Mouse (Mus musculus) left cerebral cortex, adult 9 months (tissue): ENCODE measurements around the gene Carns1.
"Not testable (repeated sequence)": the region's sequence is repeated elsewhere in the genome, so short reads cannot be mapped to it uniquely, and the experiment has no call there.

Experiments used
- DNase-seq, 2 experiments: peaks; one replicate each; pipeline ENCODE4 v3.0.0; 2022; ENCODE audit warnings: low spot score in 2 of 2

Carns1 gene

GRCm38 (mm10) chr19:4131768-4132167, 43.5 kb downstream of the Carns1 start:
- DNase-seq, result no peak

DNA sequence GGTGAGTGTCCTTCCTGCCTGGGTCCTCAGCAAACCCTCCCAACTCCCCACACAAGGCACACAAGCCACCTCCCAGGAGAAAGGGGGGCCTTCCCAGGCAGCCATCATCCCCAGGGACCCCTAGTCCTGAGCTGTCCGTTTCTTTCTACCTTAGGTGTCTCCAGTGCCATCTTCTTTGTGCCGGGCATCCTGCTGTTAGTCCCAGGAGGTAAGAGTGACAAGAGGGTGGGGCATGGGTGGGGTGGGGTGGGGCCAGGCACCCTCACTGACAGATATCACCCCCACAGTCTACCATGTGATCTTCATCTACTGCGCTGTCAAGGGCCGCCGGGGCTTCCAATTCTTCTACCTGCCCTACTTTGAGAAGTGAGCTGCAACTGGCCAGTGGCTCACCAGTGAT, 44.2 kb downstream of the Carns1 start:
- no peak for DNase-seq

GRCm38 (mm10) chr19:4130106-4130505, 45.2 kb downstream of the Carns1 start:
- DNase-seq, result no peak

- DNase-seq, result no peak
Measured at GRCm38 (mm10) chr19:4129462-4129861, 45.8 kb downstream of the Carns1 start.

- no peak for DNase-seq
Measured at GRCm38 (mm10) chr19:4126759-4127495, 48.4 kb downstream of the Carns1 start.

DNA sequence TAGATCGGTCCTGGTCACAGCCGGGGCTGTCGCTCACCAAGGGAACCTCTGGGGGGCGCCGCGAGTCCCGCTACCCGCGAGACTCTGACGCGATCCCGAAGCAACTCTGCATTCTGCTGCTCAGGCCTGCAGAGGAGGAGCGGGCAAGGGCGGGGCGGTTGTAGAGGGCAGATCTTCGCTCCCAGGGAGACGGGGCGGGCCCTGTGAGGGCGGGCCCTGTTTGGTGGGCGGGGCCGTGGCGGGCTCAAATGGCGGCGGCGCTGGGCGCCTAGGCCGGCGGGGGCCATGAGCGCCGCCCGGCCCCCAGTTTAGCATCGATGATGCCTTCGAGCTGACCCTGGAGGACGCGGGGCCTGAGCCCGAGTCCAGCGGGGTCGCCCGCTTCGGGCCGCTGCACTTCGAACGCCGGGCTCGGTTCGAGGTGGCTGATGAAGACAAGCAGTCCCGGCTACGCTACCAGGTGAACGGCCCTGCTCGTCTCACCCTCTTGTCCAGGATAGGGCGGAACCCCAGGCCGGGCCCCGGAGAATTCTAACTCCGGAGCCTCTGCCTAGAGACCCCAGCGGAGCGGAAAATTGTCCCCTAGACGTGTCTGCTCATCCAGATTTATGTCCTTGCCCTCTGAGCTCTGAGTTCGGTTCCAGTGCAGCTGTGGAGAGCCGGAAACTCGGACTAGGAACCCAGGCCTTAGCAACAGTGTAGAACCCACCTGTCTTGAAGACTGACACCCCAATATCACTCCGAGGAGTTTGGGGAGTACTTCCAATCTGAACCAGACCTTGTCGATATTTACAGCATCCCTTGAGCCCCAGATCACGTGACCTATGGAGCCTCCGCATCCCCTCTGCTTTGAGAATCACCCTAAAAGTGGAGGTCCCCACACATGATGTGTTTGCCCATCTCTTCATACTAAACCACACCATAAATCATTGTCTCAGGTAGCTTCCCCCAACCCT, 49.3 kb downstream of the Carns1 start, which contains the start of gene Aip:
TSS of gene Aip (minus strand) at position 118 of the 956 bp plus-strand sequence.
- peak; percentile 95 to 98 for DNase-seq

DNA sequence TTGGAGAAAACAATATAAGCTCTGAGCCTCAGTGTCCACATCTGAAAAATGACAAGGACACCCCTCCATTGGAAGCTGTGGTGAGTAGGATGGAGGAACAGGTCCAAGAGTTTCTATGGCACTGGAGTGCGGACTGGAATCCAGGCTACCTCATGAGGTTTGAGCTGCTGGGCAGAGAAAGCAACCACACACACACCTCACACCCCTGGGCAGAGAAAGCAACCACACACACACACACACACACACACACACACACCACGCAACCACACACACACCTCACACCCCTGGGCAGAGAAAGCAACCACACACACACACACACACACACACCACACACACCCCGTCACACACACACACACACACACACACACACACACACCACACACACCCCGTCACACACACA, 50.0 kb downstream of the Carns1 start:
- DNase-seq, result not testable (repeated sequence)

- no peak for DNase-seq
Measured at GRCm38 (mm10) chr19:4124432-4124831, 50.8 kb downstream of the Carns1 start.

DNA sequence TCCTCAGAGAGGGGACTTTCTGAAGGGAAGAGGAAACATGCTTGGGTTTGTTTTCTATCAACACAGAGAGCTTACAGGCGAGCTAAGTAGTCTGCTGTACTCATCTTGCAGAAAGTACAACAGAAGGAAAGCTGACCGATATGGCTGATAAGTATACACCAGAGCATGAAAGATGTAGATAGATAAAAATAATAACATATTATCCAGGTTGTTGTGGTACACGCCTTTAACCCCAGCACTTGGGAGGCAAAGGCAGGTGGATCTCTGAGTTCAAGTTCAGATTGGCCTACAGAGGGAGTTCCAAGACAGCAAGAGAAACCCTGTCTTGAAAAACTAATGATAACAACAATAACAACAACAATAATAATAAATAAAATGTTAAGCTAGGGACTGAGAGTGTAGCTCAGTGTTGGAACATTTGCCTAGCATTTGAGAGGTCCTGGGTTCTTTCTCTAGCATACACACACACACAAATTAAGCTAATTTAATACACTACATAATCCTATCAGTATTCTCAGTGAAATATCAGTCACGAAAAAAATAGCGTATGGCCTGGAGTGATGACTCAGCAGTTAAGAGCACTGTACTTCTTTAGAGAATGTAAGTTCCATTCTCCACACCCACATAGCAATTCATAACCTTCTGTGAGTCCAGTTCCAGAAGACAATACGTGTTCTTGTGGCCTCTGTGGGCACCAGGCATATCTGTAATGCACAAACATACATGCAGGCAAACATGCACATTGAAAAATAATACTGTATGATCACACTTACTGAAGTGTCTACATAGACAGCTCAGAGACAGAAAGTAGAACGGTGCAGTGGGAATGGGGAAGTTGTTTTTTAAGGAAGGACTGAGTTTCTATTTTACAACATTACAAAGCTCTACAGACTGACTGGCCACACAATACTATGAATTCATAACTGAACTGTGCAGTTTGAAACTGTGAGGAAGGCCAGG, 52.6 kb downstream of the Carns1 start:
- no peak for DNase-seq

DNA sequence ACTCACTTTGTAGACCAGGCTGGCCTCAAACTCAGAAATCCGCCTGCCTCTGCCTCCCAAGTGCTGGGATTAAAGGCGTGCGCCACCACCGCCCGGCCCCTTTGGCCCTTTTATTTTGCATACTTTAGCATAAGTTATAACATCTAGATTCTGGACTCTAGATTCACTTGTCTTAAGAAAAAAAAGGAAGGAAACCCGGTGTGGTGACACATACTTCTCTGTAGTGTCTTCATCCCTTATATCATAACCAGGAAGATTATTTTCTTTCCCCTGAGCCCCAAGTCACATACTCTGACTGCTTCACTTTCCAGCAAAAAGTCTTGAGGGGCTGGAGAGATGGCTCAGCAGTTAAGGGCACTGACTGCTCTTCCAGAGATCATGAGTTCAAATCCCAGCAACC, 53.4 kb downstream of the Carns1 start:
- DNase-seq, result not testable (repeated sequence)

DNA sequence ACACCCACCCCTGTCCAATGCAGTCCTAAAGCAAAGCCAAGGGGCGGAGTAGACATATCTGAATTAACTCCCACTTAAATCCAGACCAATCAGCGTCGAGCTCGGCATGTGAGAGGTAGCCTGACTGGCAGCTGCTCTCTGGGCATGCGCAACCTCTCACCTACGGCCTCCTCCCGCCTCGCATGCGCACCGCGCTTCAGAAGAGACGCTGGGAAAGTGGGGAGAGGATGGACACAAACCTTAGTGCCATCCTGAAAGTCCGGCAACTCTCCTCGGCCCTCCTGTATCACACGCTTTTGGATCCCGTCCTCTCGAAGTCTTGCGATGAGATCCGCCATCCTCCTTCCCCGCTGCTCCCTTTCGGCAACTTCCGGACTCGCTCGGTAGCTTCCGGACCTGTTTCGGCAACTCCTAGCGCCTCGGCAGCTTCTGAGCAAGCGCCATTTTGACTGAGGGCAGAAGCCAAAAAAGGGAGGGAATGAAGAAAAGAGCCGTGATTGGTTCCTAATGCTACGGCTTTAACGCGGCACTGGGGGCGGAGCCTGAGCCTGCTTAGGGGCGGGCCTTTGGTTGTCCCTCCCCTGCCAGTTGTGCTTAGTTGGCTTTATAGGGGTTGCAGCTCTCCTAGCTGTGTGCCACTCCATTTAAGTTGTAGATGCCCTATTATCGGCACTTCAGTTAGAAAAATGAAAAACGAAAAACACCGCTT, 54.0 kb downstream of the Carns1 start:
- peak; percentile 96 to 98 for DNase-seq

DNA sequence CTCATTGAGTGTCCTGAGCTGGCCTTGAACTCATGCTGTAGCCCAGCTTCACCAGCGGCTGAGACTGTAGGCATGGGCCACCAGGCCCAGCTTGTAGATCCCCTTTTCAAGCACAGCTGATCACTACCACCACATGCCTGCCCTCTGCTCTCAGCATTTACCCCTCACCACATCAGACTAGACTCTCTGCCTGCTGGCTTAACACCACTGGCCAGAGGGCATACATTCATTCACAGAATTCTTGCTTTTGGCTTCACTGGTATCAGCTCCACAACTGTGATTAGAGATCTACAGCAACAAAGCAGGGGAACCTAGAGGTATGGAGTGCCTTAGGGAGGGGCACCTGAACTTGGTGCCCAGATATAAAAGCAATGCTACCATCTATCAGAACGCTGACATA, 54.8 kb downstream of the Carns1 start:
- DNase-seq, result no peak

- DNase-seq, result no peak
Measured at GRCm38 (mm10) chr19:4119716-4120487, 55.4 kb downstream of the Carns1 start.

DNA sequence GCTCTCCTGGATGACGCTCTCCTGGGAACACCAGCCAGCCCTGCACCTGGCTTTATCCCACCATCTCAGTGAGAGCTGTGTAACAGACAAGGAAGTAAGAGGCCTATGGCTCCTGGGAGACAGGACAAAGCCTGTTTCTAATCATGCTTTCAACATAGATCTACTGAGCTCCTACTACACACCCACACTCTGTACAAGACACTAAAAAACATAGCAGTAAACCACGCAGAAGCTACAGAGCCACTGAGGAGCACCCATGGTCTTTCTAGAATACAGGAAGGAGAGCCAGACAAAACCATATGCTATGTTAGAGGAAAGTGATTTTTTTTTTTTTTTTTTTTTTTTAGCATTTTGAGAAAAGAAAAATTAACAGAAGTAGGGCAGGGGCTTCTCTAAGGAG, 56.9 kb downstream of the Carns1 start:
- no peak for DNase-seq

DNA sequence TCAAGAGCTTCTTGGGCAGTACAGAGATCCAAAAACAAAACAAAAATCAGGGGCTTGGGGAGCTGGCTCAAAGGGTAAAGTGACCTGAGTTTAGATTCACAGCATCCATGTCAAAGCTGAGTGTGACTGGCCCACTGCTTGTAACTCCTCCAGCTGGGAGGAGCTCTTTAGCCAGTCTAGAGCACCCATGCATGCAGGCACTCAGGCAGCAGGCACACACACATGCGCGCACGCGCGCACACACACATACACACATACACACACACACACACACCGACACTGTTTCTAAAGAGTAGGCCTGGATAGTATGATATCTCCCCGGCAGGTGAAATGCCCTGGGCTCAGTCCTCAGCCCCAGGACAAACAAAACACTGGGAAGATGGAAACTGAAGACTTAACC, 58.3 kb downstream of the Carns1 start:
- no peak for DNase-seq

- no peak for DNase-seq
Measured at GRCm38 (mm10) chr19:4115816-4116215, 59.5 kb downstream of the Carns1 start.

DNA sequence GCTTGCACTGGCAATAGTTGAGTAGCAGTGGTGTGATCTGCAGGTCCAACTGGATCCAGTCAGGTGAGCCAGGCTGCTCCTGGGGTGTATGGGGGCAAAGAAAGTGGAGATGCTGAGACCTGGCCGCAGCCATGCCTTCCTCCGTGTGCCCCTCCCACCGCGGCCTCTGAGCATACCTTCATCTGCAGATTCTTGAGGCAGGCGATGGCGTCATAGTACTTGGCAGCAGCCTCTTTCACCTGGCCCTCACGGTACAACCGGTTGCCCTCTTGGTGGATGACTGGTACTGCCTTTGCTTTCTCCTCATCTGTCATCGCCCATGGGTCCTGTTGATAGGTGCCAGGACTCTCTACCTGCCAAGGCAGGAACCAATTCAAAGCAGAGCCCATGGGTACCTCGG, 60.1 kb downstream of the Carns1 start:
- no peak for DNase-seq

GRCm38 (mm10) chr19:4114551-4114950, 60.7 kb downstream of the Carns1 start:
- no peak for DNase-seq
